Mouse (Mus musculus) heart, embryonic 10.5 days (tissue): ENCODE data around the gene Rpusd4. TPM values are rescaled to one million over a fixed set of nuclear protein-coding genes. Genes with fewer than 3 reads are reported as not detected.

Experiments
- DNase-seq: peaks from one replicate; pipeline ENCODE4 v3.0.0-alpha.2; 2017; ENCODE audit warnings: low spot score
- H3K27ac ChIP-seq: fragments of 300-500 bp; sonication (generic); 2 replicates; pipeline ENCODE4 v1.5.1; 2016; ENCODE audit warnings: mild to moderate bottlenecking
- H3K27me3 ChIP-seq: fragments of 300-500 bp; sonication (generic); 2 replicates; pipeline ENCODE4 v1.6.1; 2016; ENCODE audit warnings: mild to moderate bottlenecking; ENCODE audit not compliant: poor library complexity, insufficient read depth, severe bottlenecking
- H3K36me3 ChIP-seq: fragments of 300-500 bp; sonication (generic); 2 replicates; pipeline ENCODE4 v1.6.1; 2016; ENCODE audit warnings: mild to moderate bottlenecking, moderate library complexity
- H3K4me1 ChIP-seq: fragments of 300-500 bp; sonication (generic); 2 replicates; pipeline ENCODE4 v1.6.1; 2016; ENCODE audit warnings: mild to moderate bottlenecking
- H3K4me3 ChIP-seq: fragments of 300-500 bp; sonication (generic); 2 replicates; pipeline ENCODE4 v1.5.1; 2016; ENCODE audit warnings: mild to moderate bottlenecking, moderate library complexity
- H3K9me3 ChIP-seq: fragments of 300-500 bp; sonication (generic); 2 replicates; pipeline ENCODE4 v1.6.1; 2016; ENCODE audit warnings: mild to moderate bottlenecking, moderate library complexity
- WGBS: fragments of 180-500 bp; shearing (Covaris S2); methylation state at CpG from one replicate; pipeline ENCODE4 v1.1.7; 2016; 5-methylcytosine and 5-hydroxymethylcytosine counted together
- polyA plus RNA-seq: library from polyadenylated mRNA; unstranded; fragments of >200 nt; fragmentation: Nextera tagmentation; extraction: Ambion mirVana; gene quantifications from 2 replicates; pipeline ENCODE4 v1.2.1, GENCODE M21; 2016

Gene Rpusd4
- polyA plus RNA-seq, 1 experiment from 2014 or later: 26.5 TPM

- WGBS: 81% methylated on average over 5 of the region's 5 CpGs
- Histone ChIP-seq H3K9me3 (no peaks in the 10 kb centered on the region), H3K36me3 (no peaks in the 10 kb centered on the region)
Observed at GRCm38 (mm10) chr9:35293465-35293864, 25.8 kb downstream of the Rpusd4 start.

GRCm38 (mm10) chr9:35297791-35298190 lies 30.1 kb downstream of the Rpusd4 start:
- DNase-seq: no peak
- no peaks in the 10 kb centered on the region for H3K4me1 ChIP-seq
- H3K36me3 ChIP-seq: no peaks in the 10 kb centered on the region
- no peaks in the 10 kb centered on the region for H3K9me3 ChIP-seq
- H3K27ac ChIP-seq: no peak overlapping the region
- no peak overlapping the region for H3K4me3 ChIP-seq
- no peaks in the 10 kb centered on the region for H3K27me3 ChIP-seq

More at GRCm38 (mm10) chr9:35293465-35293864, 25.8 kb downstream of the Rpusd4 start:
- Histone ChIP-seq H3K4me1 (no peaks in the 10 kb centered on the region), H3K27ac (no peak overlapping the region), H3K4me3 (no peak overlapping the region), H3K27me3 (0 out of 2 replicates have a peak, but pooled peaks cover 1% of the 10 kb centered on the region)
- DNase-seq: no peak

- 93% methylated on average over 3 of the region's 3 CpGs for WGBS
- H3K4me3 ChIP-seq: no peak overlapping the region
Observed at GRCm38 (mm10) chr9:35302172-35302571, 34.5 kb downstream of the Rpusd4 start.

GRCm38 (mm10) chr9:35307461-35307860 lies 39.8 kb downstream of the Rpusd4 start:
- WGBS: 77% methylated on average over 7 of the region's 7 CpGs
- Histone ChIP-seq H3K27me3 (no peaks in the 10 kb centered on the region), H3K4me1 (no peaks in the 10 kb centered on the region), H3K27ac (no peak overlapping the region), H3K4me3 (no peak overlapping the region), H3K36me3 (no peaks in the 10 kb centered on the region), H3K9me3 (no peaks in the 10 kb centered on the region)
- DNase-seq: no peak

More at GRCm38 (mm10) chr9:35302172-35302571, 34.5 kb downstream of the Rpusd4 start:
- Histone ChIP-seq H3K9me3 (no peaks in the 10 kb centered on the region), H3K36me3 (no peaks in the 10 kb centered on the region), H3K27me3 (no peaks in the 10 kb centered on the region), H3K27ac (no peak overlapping the region), H3K4me1 (no peaks in the 10 kb centered on the region)
- no peak for DNase-seq

GRCm38 (mm10) chr9:35310377-35310776 lies 42.7 kb downstream of the Rpusd4 start:
- no peaks in the 10 kb centered on the region for H3K27me3 ChIP-seq
- H3K4me3 ChIP-seq: no peak overlapping the region
- 80% methylated on average over 6 of the region's 6 CpGs for WGBS
- no peak for DNase-seq
- no peaks in the 10 kb centered on the region for H3K36me3 ChIP-seq
- H3K4me1 ChIP-seq: peaks cover 22% of the 10 kb centered on the region
- H3K9me3 ChIP-seq: no peaks in the 10 kb centered on the region
- H3K27ac ChIP-seq: no peak overlapping the region

GRCm38 (mm10) chr9:35312516-35312915 lies 44.9 kb downstream of the Rpusd4 start:
- H3K4me1 ChIP-seq: peaks cover 39% of the 10 kb centered on the region
- H3K27ac ChIP-seq: no peak overlapping the region
- H3K4me3 ChIP-seq: no peak overlapping the region
- no peaks in the 10 kb centered on the region for H3K9me3 ChIP-seq
- no peak for DNase-seq
- no peaks in the 10 kb centered on the region for H3K36me3 ChIP-seq
- no peaks in the 10 kb centered on the region for H3K27me3 ChIP-seq
- 72% methylated on average over 3 of the region's 3 CpGs for WGBS

- Histone ChIP-seq H3K27ac (peak overlapping the region; percentile 29; the same call in 1 of the 2 replicates), H3K36me3 (no peaks in the 10 kb centered on the region), H3K4me1 (peaks cover 48% of the 10 kb centered on the region), H3K4me3 (no peak overlapping the region), H3K27me3 (no peaks in the 10 kb centered on the region), H3K9me3 (no peaks in the 10 kb centered on the region)
- 34% methylated on average over 4 of the region's 4 CpGs for WGBS
- DNase-seq: no peak
Observed at GRCm38 (mm10) chr9:35313601-35314000, 45.9 kb downstream of the Rpusd4 start.

- peak overlapping the region; percentile 47; the same call in 1 of the 2 replicates for H3K27ac ChIP-seq
- 65% methylated on average over 1 of the region's 1 CpGs for WGBS
- H3K9me3 ChIP-seq: no peaks in the 10 kb centered on the region
- H3K4me3 ChIP-seq: no peak overlapping the region
- no peaks in the 10 kb centered on the region for H3K36me3 ChIP-seq
- DNase-seq: no peak
- peaks cover 53% of the 10 kb centered on the region for H3K4me1 ChIP-seq
- H3K27me3 ChIP-seq: no peaks in the 10 kb centered on the region
Observed at GRCm38 (mm10) chr9:35314254-35314653, 46.6 kb downstream of the Rpusd4 start.

- WGBS: 65% methylated on average over 3 of the region's 3 CpGs
- 0 out of 2 replicates have a peak overlapping the region, but pooled peaks have one; percentile 13 for H3K27ac ChIP-seq
- no peak for DNase-seq
- no peaks in the 10 kb centered on the region for H3K36me3 ChIP-seq
- no peak overlapping the region for H3K4me3 ChIP-seq
- no peaks in the 10 kb centered on the region for H3K9me3 ChIP-seq
- H3K27me3 ChIP-seq: no peaks in the 10 kb centered on the region
- peaks cover 53% of the 10 kb centered on the region for H3K4me1 ChIP-seq
Observed at GRCm38 (mm10) chr9:35316771-35317211, 49.1 kb downstream of the Rpusd4 start.

- DNase-seq: no peak
- Histone ChIP-seq H3K27ac (peak overlapping the region; percentile 75), H3K4me3 (no peak overlapping the region), H3K4me1 (peaks cover 53% of the 10 kb centered on the region), H3K9me3 (no peaks in the 10 kb centered on the region), H3K27me3 (no peaks in the 10 kb centered on the region), H3K36me3 (no peaks in the 10 kb centered on the region)
- 50% methylated on average over 9 of the region's 9 CpGs for WGBS
Observed at GRCm38 (mm10) chr9:35317233-35317980, 49.7 kb downstream of the Rpusd4 start.

GRCm38 (mm10) chr9:35318537-35319172 lies 51.0 kb downstream of the Rpusd4 start:
- Histone ChIP-seq H3K4me3 (no peak overlapping the region), H3K4me1 (peaks cover 46% of the 10 kb centered on the region)
- DNase-seq: no peak

GRCm38 (mm10) chr9:35320288-35320687 lies 52.6 kb downstream of the Rpusd4 start:
- DNase-seq: no peak
- H3K27ac ChIP-seq: no peak overlapping the region
- H3K4me1 ChIP-seq: peaks cover 43% of the 10 kb centered on the region

More at GRCm38 (mm10) chr9:35318537-35319172, 51.0 kb downstream of the Rpusd4 start:
- Histone ChIP-seq H3K27me3 (no peaks in the 10 kb centered on the region), H3K36me3 (no peaks in the 10 kb centered on the region), H3K27ac (peak overlapping the region; percentile 23; the same call in 1 of the 2 replicates), H3K9me3 (no peaks in the 10 kb centered on the region)
- WGBS: 41% methylated on average over 9 of the region's 9 CpGs

GRCm38 (mm10) chr9:35323974-35324373 lies 56.3 kb downstream of the Rpusd4 start:
- no peak overlapping the region for H3K4me3 ChIP-seq
- 0 out of 2 replicates have a peak, but pooled peaks cover 8% of the 10 kb centered on the region for H3K27me3 ChIP-seq
- DNase-seq: no peak
- 75% methylated on average over 4 of the region's 4 CpGs for WGBS
- no peak overlapping the region for H3K27ac ChIP-seq
- no peaks in the 10 kb centered on the region for H3K9me3 ChIP-seq
- H3K36me3 ChIP-seq: no peaks in the 10 kb centered on the region
- peaks cover 22% of the 10 kb centered on the region for H3K4me1 ChIP-seq

More at GRCm38 (mm10) chr9:35320288-35320687, 52.6 kb downstream of the Rpusd4 start:
- no peak overlapping the region for H3K4me3 ChIP-seq
- WGBS: 74% methylated on average over 4 of the region's 4 CpGs
- H3K27me3 ChIP-seq: no peaks in the 10 kb centered on the region
- H3K36me3 ChIP-seq: no peaks in the 10 kb centered on the region
- no peaks in the 10 kb centered on the region for H3K9me3 ChIP-seq
